Mouse (Mus musculus) liver, embryonic 16.5 days (tissue): ENCODE measurements around the gene Wap. TPM values are rescaled to one million over a fixed set of nuclear protein-coding genes. Genes with fewer than 3 reads are reported as not detected.

Experiments used
- polyA plus RNA-seq: library from polyadenylated mRNA; unstranded; fragments of >200 nt; fragmentation: Nextera tagmentation; extraction: Ambion mirVana; gene quantifications from 2 replicates; pipeline ENCODE4 v1.2.1, GENCODE M21; 2015

Gene Wap
- polyA plus RNA-seq, 1 experiment from 2014 or later: not detected

Other genes with a start within 250 kb of the Wap start
- gene Zmiz2, start 249.6 kb downstream of the Wap start, polyA plus RNA-seq: 3.3 and 3.7 TPM in 2 replicates
- gene Ppia, start 223.2 kb downstream of the Wap start, polyA plus RNA-seq: 2,023 and 2,306 TPM in 2 replicates
- 116 and 120 TPM in 2 replicates for gene H2afv, start 194.2 kb downstream of the Wap start, polyA plus RNA-seq
- 7.3 TPM in 2 replicates for gene Purb, start 162.7 kb downstream of the Wap start, polyA plus RNA-seq
- 8.5 and 8.7 TPM in 2 replicates for gene Myo1g, start 117.7 kb downstream of the Wap start, polyA plus RNA-seq
- 34.5 and 36.0 TPM in 2 replicates for gene Ccm2, start 91.8 kb downstream of the Wap start, polyA plus RNA-seq
- 3.2 and 3.6 TPM in 2 replicates for gene Nacad, start 32.6 kb downstream of the Wap start, polyA plus RNA-seq
- 27.2 and 28.6 TPM in 2 replicates for gene Tbrg4, start 12.6 kb downstream of the Wap start, polyA plus RNA-seq
- 0.31 TPM in 1 of 2 replicates, not detected in the other for gene Ramp3, start 19.9 kb upstream of the Wap start, polyA plus RNA-seq
- gene Gm11983, start 199.0 kb upstream of the Wap start, polyA plus RNA-seq: not detected in 2 replicates